Mouse (Mus musculus): ENCODE results near the gene Cyp4f37. TPM values are rescaled to one million over a fixed set of nuclear protein-coding genes. Genes with fewer than 3 reads are reported as not detected.

The Cyp4f37 gene
- polyA plus RNA-seq, 1 experiment = not detected

DNA sequence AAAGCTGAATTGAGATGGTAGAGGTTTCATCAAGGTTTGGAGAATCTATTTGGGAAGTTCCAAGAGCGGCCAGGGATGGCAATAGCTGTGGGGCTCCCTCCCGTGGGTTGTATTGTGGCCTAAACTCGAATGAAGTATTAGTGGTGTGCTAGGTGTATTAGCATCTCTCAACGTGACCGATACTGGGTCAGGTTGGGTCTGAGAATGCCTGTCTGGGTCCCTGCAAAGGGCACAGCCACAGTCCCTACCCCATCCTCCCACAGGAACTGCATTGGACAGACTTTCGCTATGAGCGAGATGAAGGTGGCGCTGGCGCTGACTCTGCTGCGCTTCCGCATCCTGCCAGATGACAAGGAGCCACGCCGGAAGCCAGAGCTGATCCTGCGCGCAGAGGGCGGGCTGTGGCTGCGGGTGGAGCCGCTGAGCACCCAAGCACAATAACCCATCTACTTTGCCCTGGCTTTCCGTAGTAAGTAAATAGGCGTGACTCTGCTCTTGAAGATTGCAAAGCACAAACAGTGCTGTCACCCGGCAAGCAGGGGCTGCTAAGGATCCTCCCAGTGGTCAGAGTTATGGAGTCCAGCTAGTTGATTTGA, 55.0 kb downstream of the Cyp4f37 start:
- no peak for TF ChIP-seq GATA1 (IDR thresholded peaks at IDR 0.05; ENCODE audit: low read length)

DNA sequence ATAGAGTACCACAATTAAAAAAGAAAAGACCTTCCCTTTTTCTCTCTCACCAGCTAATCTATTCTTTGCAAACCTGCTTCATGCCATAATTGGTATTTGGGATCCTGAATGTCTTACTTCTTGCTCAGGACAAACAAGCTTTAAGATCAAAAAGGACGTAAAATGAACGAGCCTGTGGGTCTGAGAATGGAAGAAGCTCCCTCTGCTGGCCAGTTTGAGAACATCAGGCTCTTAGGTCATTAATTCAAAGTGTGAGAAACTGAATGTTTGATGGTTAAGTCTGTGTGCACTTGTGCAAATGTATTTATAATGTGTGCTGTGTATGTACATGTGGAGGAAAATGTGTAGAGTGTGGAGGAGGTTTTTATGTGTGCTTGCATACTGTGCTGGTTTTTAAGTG, 59.3 kb downstream of the Cyp4f37 start:
- no peak for TF ChIP-seq GATA1 (IDR thresholded peaks at IDR 0.05; ENCODE audit: low read length)

DNA sequence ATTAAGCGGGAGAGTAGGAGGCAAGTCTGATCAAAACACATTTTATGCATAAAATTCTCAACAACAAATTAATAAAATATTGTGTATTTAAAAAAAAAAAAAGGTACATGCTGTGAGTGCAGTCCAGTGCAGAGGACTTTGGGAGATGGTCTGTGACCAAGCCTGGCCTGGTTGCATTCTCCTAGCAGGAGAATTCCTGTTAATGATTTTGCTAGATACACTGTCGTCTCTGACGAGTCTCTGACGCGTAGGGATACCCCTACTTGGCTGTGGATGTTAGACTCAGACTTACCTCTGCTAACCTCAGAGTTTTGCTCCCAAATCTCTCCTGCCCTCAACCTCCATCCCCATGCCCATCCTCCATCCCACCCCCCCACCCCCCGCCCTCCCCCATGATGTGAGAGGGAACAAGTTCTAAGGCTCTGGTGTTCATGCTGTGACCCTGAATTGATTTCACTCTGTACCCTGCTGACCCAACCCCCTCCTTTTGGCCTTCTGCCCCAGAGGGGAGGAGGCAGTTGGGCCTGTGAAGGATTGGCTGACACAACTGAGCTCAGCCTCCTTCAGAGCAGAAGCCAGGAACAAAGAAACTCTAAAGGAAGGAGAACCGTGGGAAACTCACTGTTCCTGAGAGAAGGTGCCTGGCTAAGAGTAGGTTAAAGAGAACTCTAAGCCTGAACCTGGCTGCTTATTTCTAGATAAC, 64.1 kb downstream of the Cyp4f37 start, which contains the start of gene Cyp4f15:
Cyp4f15 (plus strand) TSS at position 580 of the 703 bp plus-strand sequence.
- no peak for TF ChIP-seq GATA1 (IDR thresholded peaks at IDR 0.05; ENCODE audit: low read length)

Other genes starting within 250 kb of the Cyp4f37 start
- gene Wiz, start 231.9 kb upstream of the Cyp4f37 start, polyA plus RNA-seq (2012) = 91.2 and 92.4 TPM in 2 replicates
- 13.0 and 13.2 TPM in 2 replicates for gene Rasal3, start 217.7 kb upstream of the Cyp4f37 start, polyA plus RNA-seq (2012)
- 1.8 and 2.3 TPM in 2 replicates for gene Pglyrp2, start 197.1 kb upstream of the Cyp4f37 start, polyA plus RNA-seq (2012)
- gene Cyp4f39, start 168.6 kb upstream of the Cyp4f37 start, polyA plus RNA-seq (2012) = not detected in 2 replicates
- not detected in 2 replicates for gene Cyp4f17, start 115.3 kb upstream of the Cyp4f37 start, polyA plus RNA-seq (2012)
- 0.19 and 0.23 TPM in 2 replicates for gene Cyp4f16, start 84.8 kb upstream of the Cyp4f37 start, polyA plus RNA-seq (2012)
- not detected in 2 replicates for gene Cyp4f40, start 37.6 kb downstream of the Cyp4f37 start, polyA plus RNA-seq (2012)
- not detected in 2 replicates for gene Cyp4f15, start 64.3 kb downstream of the Cyp4f37 start, polyA plus RNA-seq (2012)
- 0.48 and 0.57 TPM in 2 replicates for gene Zfp871, start 167.0 kb downstream of the Cyp4f37 start, polyA plus RNA-seq (2012)
- gene Zfp811, start 188.6 kb downstream of the Cyp4f37 start, polyA plus RNA-seq (2012) = not detected in 2 replicates
- 0.22 and 1.0 TPM in 2 replicates for gene Zfp799, start 209.0 kb downstream of the Cyp4f37 start, polyA plus RNA-seq (2012)

Measured in G1E-ER4 (cell line).